Mouse (Mus musculus): ENCODE measurements around the gene Slit1. TPM values are rescaled to one million over a fixed set of nuclear protein-coding genes. Genes with fewer than 3 reads are reported as not detected.

Gene Slit1
- polyA plus RNA-seq, 1 experiment from 2014 or later, result 35.8 TPM

DNA sequence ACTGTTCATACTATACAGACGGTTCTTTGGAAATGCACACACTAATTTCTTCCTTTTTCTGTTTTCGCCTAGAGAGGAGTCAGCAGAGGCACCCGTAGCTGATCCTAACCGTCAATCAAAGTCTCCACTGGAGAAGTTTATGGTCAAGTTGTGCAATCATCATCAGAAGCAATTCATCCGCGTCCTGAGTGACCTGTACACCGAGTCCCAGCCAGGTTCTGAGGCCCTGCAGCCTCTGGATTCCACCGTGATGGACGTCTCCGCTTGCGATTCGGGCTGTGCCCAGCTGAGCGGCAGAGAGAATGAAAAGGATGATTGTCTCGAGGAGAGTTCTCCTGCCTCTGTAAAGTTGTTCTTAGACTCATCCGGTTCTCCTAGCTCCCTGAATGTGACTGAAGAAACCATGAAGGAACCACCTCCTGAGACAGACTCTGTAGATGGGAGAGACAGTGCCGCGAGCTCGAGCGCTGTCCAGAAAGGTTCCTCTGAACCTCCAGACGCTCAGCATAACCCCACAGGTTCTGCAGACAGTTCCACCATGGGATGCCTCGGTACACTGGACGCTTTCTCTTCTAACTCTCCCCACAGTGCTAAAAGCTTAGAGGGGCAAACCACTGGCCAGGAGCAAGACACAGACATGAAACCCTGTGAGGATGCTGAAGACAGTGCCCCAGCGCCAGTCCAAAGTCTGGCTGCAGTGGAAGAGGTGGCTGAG, 161.6 kb downstream of the Slit1 start, which contains the start of gene Gm340:
Gene Gm340 (plus strand): TSS at position 665 of the 715 bp plus-strand sequence.
- ATAC-seq (ENCODE audit: low read depth), result no peak
- H3K27me3 ChIP-seq, result no peaks in the 10 kb centered on the region
- no peaks in the 10 kb centered on the region for H3K9me3 ChIP-seq
- no peaks in the 10 kb centered on the region for H3K4me1 ChIP-seq (replicated peaks)
- no peak within 1 kb of the TSS for H3K4me2 ChIP-seq
- no peak within 1 kb of the TSS for H3K27ac ChIP-seq (replicated peaks)
- no peak within 1 kb of the TSS for H3K9ac ChIP-seq
- no peak within 1 kb of the TSS for H3K4me3 ChIP-seq
- 94% methylated on average over 23 of the region's 23 CpGs for WGBS
- peaks cover 51% of the 10 kb centered on the region for H3K36me3 ChIP-seq

DNA sequence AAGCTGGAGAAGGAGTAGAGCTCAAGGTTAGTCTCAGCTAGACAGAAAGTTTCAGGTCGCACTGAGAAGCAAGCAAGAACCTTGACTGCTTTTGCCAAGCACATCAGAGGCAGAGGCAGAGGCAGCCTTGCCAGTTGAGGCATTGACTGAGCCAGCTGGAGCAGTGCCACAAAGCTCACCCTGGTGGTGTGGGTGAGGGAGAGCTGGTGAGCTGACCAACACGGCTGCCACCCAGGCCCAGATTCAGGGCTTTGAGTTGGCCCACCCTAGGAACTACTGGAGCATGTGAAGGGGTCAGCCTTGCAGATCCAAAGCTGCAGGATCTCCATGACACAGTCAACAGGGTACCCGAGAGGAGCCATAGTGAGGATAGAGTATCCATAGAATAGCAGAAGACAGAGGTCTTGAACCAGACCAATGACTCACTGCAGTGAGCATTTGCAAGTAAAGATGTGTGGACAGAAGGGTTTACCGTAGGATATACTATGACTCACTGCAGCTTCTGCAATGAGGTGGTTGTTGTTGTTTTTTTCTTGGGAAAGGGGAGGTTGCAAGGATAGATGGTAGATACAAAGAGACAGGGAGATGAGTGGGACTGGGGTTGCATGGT, 164.0 kb downstream of the Slit1 start:
- ATAC-seq (ENCODE audit: low read depth), result no peak
- no peaks in the 10 kb centered on the region for H3K9me3 ChIP-seq
- WGBS, result 94% methylated on average over 4 of the region's 4 CpGs
- no peaks in the 10 kb centered on the region for H3K4me1 ChIP-seq (replicated peaks)
- H3K4me2 ChIP-seq, result no peak overlapping the region
- no peaks in the 10 kb centered on the region for H3K27me3 ChIP-seq
- no peak overlapping the region for H3K4me3 ChIP-seq
- no peak overlapping the region for H3K27ac ChIP-seq (replicated peaks)
- peaks cover 32% of the 10 kb centered on the region for H3K36me3 ChIP-seq
- H3K9ac ChIP-seq, result no peak overlapping the region

DNA sequence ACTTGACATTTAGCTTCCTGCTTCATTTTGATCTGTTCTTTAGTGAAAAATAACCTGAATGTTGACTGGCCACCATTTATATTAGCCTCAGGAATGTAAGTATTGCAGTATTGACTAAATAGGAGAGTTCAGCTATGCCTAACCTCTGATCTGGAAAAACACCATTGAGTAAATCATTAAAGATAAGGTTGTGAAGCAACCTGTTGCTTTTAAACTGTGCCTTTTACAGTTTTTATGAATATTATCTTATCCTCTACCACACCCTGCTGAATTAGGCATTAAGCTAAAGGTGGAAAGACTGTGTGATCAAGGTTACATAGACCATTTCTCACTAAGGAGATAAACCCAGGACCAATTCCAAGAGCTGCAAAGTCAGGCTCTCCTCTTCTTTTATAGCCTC, 165.9 kb downstream of the Slit1 start:
- Histone ChIP-seq H3K4me2 (no peak overlapping the region), H3K9me3 (no peaks in the 10 kb centered on the region), H3K4me1 (replicated peaks) (no peaks in the 10 kb centered on the region), H3K36me3 (peaks cover 13% of the 10 kb centered on the region), H3K4me3 (no peak overlapping the region), H3K9ac (no peak overlapping the region), H3K27ac (replicated peaks) (no peak overlapping the region), H3K27me3 (no peaks in the 10 kb centered on the region)
- no peak for ATAC-seq (ENCODE audit: low read depth)

DNA sequence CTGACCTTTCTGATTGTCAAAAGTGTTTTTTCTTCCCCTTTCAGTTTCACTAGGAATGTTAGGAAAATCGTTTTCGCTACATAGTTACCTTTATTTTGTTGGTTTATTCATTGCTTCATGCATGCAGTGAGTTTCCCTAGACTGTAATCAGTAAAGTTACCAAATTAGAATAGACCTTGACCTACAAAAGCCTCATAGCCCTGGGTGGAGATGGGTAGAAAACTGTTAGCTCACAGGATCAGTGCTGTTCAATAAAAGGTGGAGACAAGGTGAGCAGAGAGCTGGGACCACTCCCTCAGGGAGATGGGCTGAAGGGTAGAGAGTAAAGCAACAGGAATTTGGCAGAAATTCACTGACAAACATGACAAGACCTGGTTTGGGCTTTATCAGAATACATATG, 169.8 kb downstream of the Slit1 start:
- 93% methylated on average over 2 of the region's 2 CpGs for WGBS
- Histone ChIP-seq H3K4me2 (no peak overlapping the region), H3K27ac (replicated peaks) (no peak overlapping the region), H3K9ac (no peak overlapping the region), H3K36me3 (no peaks in the 10 kb centered on the region; the same call in 1 of the 2 replicates), H3K27me3 (no peaks in the 10 kb centered on the region), H3K4me3 (no peak overlapping the region), H3K9me3 (no peaks in the 10 kb centered on the region), H3K4me1 (replicated peaks) (no peaks in the 10 kb centered on the region)
- no peak for ATAC-seq (ENCODE audit: low read depth)

DNA sequence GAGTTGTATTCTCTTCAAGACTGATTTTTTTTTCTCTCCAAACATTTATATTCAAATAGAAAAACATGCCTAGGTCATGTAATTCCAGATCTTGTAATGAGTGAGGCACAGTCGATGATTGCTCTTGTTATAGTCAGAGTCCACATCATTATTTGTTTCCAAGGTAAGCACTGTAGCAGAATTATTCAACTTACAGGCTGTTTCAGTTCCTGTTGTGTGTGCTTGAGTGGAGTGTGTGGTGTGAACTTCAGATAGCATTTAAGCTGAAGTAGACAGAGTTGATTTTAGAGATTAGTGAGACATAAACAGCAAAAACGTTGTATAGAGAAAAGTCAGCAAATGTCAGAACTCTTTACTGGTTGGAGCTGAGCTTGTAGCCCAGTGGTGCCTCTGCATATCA, 174.7 kb downstream of the Slit1 start:
- Histone ChIP-seq H3K4me2 (no peak overlapping the region), H3K36me3 (no peaks in the 10 kb centered on the region; the same call in 1 of the 2 replicates), H3K4me1 (replicated peaks) (no peaks in the 10 kb centered on the region), H3K9me3 (no peaks in the 10 kb centered on the region), H3K9ac (no peak overlapping the region), H3K27ac (replicated peaks) (no peak overlapping the region), H3K4me3 (no peak overlapping the region), H3K27me3 (no peaks in the 10 kb centered on the region)
- 85% methylated on average over 2 of the region's 2 CpGs for WGBS
- no peak for ATAC-seq (ENCODE audit: low read depth)

DNA sequence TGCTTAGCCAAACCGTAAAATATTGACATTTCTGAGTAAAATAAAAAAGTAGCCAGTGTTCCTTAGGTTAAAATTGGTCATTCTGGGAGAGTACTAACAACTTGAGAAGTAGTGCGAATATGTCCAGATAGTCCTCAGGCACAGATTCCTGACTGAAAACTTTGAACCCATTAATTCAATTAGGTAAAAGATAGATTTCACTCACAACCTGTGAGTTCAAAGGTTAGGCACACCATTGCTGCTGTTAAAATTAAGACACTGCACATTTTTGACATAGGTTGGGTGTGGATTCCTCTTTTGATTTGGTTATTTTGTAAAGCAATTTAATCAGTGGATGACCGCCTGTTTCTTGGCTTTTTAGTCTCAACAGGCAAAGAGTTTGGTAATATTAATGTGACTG, 182.6 kb downstream of the Slit1 start:
- no peak overlapping the region for H3K27ac ChIP-seq (replicated peaks)
- H3K4me2 ChIP-seq, result no peak overlapping the region
- no peaks in the 10 kb centered on the region; the same call in 1 of the 2 replicates for H3K4me1 ChIP-seq (replicated peaks)
- peaks cover 25% of the 10 kb centered on the region for H3K36me3 ChIP-seq
- ATAC-seq (ENCODE audit: low read depth), result no peak
- H3K9ac ChIP-seq, result no peak overlapping the region
- H3K9me3 ChIP-seq, result no peaks in the 10 kb centered on the region
- H3K4me3 ChIP-seq, result no peak overlapping the region
- H3K27me3 ChIP-seq, result no peaks in the 10 kb centered on the region
- 94% methylated on average over 3 of the region's 3 CpGs for WGBS

DNA sequence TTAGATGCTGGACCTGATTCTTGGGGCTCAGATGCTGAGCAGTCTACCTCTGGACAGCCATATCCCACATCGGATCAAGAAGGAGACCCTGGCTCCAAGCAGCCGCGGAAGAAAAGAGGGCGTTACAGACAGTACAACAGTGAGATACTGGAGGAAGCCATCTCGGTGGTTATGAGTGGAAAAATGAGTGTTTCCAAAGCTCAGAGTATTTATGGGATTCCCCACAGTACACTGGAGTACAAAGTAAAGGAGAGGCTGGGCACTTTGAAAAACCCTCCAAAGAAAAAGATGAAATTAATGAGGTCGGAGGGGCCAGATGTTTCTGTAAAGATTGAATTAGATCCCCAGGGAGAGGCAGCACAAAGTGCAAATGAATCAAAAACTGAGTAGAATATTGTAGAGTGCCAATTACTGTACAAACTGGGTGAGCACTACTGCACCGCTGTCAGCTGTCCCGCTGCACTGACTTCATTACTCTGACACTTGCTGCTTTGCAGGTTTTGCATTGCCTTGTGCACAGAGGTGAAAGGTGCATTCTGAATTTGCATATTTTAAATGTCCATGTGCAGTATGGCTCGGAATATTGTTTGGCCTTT, 184.5 kb downstream of the Slit1 start:
- H3K4me2 ChIP-seq, result no peak overlapping the region
- H3K36me3 ChIP-seq, result peaks cover 30% of the 10 kb centered on the region
- no peaks in the 10 kb centered on the region; the same call in 1 of the 2 replicates for H3K4me1 ChIP-seq (replicated peaks)
- no peak overlapping the region for H3K9ac ChIP-seq
- H3K27me3 ChIP-seq, result no peaks in the 10 kb centered on the region
- no peaks in the 10 kb centered on the region for H3K9me3 ChIP-seq
- no peak overlapping the region for H3K4me3 ChIP-seq
- WGBS, result 86% methylated on average over 9 of the region's 9 CpGs
- ATAC-seq (ENCODE audit: low read depth), result no peak
- no peak overlapping the region for H3K27ac ChIP-seq (replicated peaks)

DNA sequence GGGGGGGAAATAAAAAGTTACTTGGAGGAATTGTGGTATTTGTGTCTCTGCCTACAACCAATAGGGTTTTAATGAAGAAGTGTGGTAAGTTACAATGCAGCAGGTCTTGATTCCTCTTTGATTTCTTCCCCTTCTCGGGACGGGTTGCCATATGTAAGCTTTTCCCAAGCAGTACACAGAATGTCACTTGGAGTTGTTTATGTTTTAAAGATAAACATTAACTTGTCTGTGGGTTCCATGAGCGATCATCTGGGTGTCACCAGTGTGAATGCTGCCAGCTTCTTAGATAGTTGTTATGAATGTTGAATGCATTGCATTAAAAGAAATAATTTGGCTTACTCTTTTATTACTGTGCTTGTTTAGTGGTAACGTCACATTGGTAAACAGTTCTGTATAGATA, 186.0 kb downstream of the Slit1 start:
- Histone ChIP-seq H3K4me3 (no peak overlapping the region), H3K27me3 (no peaks in the 10 kb centered on the region), H3K36me3 (peaks cover 34% of the 10 kb centered on the region), H3K9me3 (no peaks in the 10 kb centered on the region), H3K27ac (replicated peaks) (no peak overlapping the region), H3K9ac (no peak overlapping the region), H3K4me1 (replicated peaks) (no peaks in the 10 kb centered on the region; the same call in 1 of the 2 replicates), H3K4me2 (no peak overlapping the region)
- WGBS, result 87% methylated on average over 4 of the region's 4 CpGs
- ATAC-seq (ENCODE audit: low read depth), result no peak

DNA sequence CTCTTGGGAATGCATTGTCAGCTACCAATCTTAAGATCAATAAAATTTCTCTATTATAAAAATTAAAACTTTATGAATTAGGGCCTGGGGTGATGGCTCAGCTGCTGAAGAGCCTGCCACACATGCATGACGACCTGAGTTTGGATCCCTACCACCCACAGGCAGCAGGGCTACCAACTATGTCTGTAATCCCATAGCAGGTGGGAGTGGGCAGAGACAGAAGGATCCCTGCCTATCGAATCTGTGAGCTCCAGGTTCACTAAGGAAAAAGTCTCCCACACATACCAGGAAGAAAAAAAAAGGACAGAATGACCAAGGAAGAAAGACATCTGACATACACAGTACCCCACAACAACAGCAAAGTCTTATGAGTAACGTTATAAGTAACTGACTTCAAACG, 186.5 kb downstream of the Slit1 start:
- Histone ChIP-seq H3K4me2 (no peak overlapping the region), H3K9me3 (no peaks in the 10 kb centered on the region), H3K27ac (replicated peaks) (no peak overlapping the region), H3K27me3 (no peaks in the 10 kb centered on the region), H3K36me3 (peaks cover 36% of the 10 kb centered on the region), H3K9ac (no peak overlapping the region), H3K4me1 (replicated peaks) (no peaks in the 10 kb centered on the region; the same call in 1 of the 2 replicates), H3K4me3 (no peak overlapping the region)
- ATAC-seq (ENCODE audit: low read depth), result no peak
- WGBS, result 83% methylated on average over 4 of the region's 4 CpGs

Small RNA genes within 50 kb of the gene (microRNA-seq; reads per million reads assigned to microRNA genes)
- not detected for gene Mir8091

Other genes starting within 250 kb of the Slit1 start
- gene Gm340, start 161.3 kb downstream of the Slit1 start, polyA plus RNA-seq (2015; fragmentation: Nextera tagmentation; extraction: Ambion mirVana), result 1.8 and 2.4 TPM in 2 replicates
- gene Arhgap19, start 58.4 kb upstream of the Slit1 start, polyA plus RNA-seq (2015; fragmentation: Nextera tagmentation; extraction: Ambion mirVana), result 6.2 and 7.6 TPM in 2 replicates
- gene Frat1, start 86.3 kb upstream of the Slit1 start, polyA plus RNA-seq (2015; fragmentation: Nextera tagmentation; extraction: Ambion mirVana), result 22.0 and 24.8 TPM in 2 replicates
- 10.2 and 11.7 TPM in 2 replicates for gene Frat2, start 104.5 kb upstream of the Slit1 start, polyA plus RNA-seq (2015; fragmentation: Nextera tagmentation; extraction: Ambion mirVana)
- gene Rrp12, start 152.5 kb upstream of the Slit1 start, polyA plus RNA-seq (2015; fragmentation: Nextera tagmentation; extraction: Ambion mirVana), result 15.4 and 15.6 TPM in 2 replicates
- gene Pgam1, start 168.3 kb upstream of the Slit1 start, polyA plus RNA-seq (2015; fragmentation: Nextera tagmentation; extraction: Ambion mirVana), result 458 and 477 TPM in 2 replicates
- gene Exosc1, start 189.8 kb upstream of the Slit1 start, polyA plus RNA-seq (2015; fragmentation: Nextera tagmentation; extraction: Ambion mirVana), result 64.4 and 69.4 TPM in 2 replicates
- gene Zdhhc16, start 189.8 kb upstream of the Slit1 start, polyA plus RNA-seq (2015; fragmentation: Nextera tagmentation; extraction: Ambion mirVana), result 75.4 and 76.1 TPM in 2 replicates
- 32.8 and 37.1 TPM in 2 replicates for gene Mms19, start 237.5 kb upstream of the Slit1 start, polyA plus RNA-seq (2015; fragmentation: Nextera tagmentation; extraction: Ambion mirVana)
- gene Ubtd1, start 238.1 kb upstream of the Slit1 start, polyA plus RNA-seq (2015; fragmentation: Nextera tagmentation; extraction: Ambion mirVana), result 14.9 and 15.6 TPM in 2 replicates